Mouse (Mus musculus) CH12.LX (cell line): ENCODE measurements around the gene Ebf1. TPM values are rescaled to one million over a fixed set of nuclear protein-coding genes. Genes with fewer than 3 reads are reported as not detected.

Experiments
- DNase-seq: peaks from one replicate; pipeline ENCODE4 v3.0.0-alpha.2; 2013; ENCODE audit errors: extremely low read depth
- H3K27ac ChIP-seq: 2 replicates; pipeline ENCODE4 v1.5.1; 2012; ENCODE audit warnings: low read depth, mild to moderate bottlenecking, control low read depth, moderate library complexity; ENCODE audit not compliant: insufficient read depth
- H3K27me3 ChIP-seq: replicated peaks from 2 replicates; pipeline ENCODE3; 2012; ENCODE audit warnings: inconsistent platforms
- H3K36me3 ChIP-seq, 2 experiments: replicated peaks in 1 of 2; 2 replicates each; pipeline versions ENCODE3 to v1.6.1; 2012; ENCODE audit warnings: inconsistent platforms in 1 of 2, low read length in 1 of 2, mild to moderate bottlenecking in 1 of 2, mixed read lengths in 1 of 2, moderate library complexity in 1 of 2; ENCODE audit not compliant: control insufficient read depth in 1 of 2, insufficient read depth in 1 of 2
- H3K4me1 ChIP-seq, 2 experiments: 2 replicates each; pipeline ENCODE4 v1.6.1; 2012; ENCODE audit warnings: inconsistent platforms in 1 of 2, moderate library complexity in 1 of 2; ENCODE audit not compliant: insufficient read depth in 2 of 2, control insufficient read depth in 1 of 2
- H3K4me2 ChIP-seq: 2 replicates; pipeline ENCODE4 v1.6.1; 2012; ENCODE audit warnings: low read depth, mild to moderate bottlenecking, control low read depth; ENCODE audit not compliant: poor library complexity, insufficient read depth, severe bottlenecking
- H3K4me3 ChIP-seq, 3 experiments: fragments of 150-350 bp in 1 of 3; sonication (generic) in 1 of 3; replicated peaks in 1 of 3; 2 replicates each; pipeline versions ENCODE3 to v1.5.1; 2011 to 2012; ENCODE audit warnings: low read depth in 2 of 3, low read length in 2 of 3, mild to moderate bottlenecking in 2 of 3, moderate library complexity in 2 of 3, control low read depth in 1 of 3, improper control_type of control experiment in 1 of 3, inconsistent platforms in 1 of 3, mixed read lengths in 1 of 3; ENCODE audit not compliant: poor library complexity in 1 of 3
- H3K79me2 ChIP-seq: replicated peaks from 2 replicates; pipeline ENCODE4 v1.6.1; 2012; ENCODE audit warnings: mild to moderate bottlenecking, moderate library complexity; ENCODE audit not compliant: control insufficient read depth, poor library complexity, insufficient read depth, severe bottlenecking; ENCODE audit errors: extremely low read depth
- H3K9ac ChIP-seq: 2 replicates; pipeline ENCODE4 v1.6.1; 2012; ENCODE audit warnings: low read depth, mild to moderate bottlenecking, control low read depth, moderate library complexity; ENCODE audit not compliant: insufficient read depth
- H3K9me3 ChIP-seq: replicated peaks from 2 replicates; pipeline ENCODE3; 2012; ENCODE audit warnings: low read length, inconsistent platforms, mixed read lengths
- CHD1 ChIP-seq: IDR thresholded peaks from 2 replicates; pipeline ENCODE4 v1.6.1; 2012; ENCODE audit warnings: low read depth, low read length, improper control_type of control experiment, inconsistent platforms
- CHD2 ChIP-seq: IDR thresholded peaks from 2 replicates; pipeline ENCODE4 v1.6.1; 2011; ENCODE audit warnings: low read length, improper control_type of control experiment
- CTCF ChIP-seq, 2 experiments: IDR thresholded peaks in 1 of 2; conservative IDR thresholded peaks in 1 of 2; 2 replicates each; pipeline ENCODE4 v1.5.1; 2011 to 2012; ENCODE audit warnings: low read depth in 2 of 2, low read length in 2 of 2, improper control_type of control experiment in 1 of 2, inconsistent platforms in 1 of 2, mild to moderate bottlenecking in 1 of 2, moderate library complexity in 1 of 2
- EP300 ChIP-seq: IDR thresholded peaks from 2 replicates; pipeline ENCODE4 v1.6.1; 2011; ENCODE audit warnings: low read length, improper control_type of control experiment
- GABPA ChIP-seq: IDR thresholded peaks from 2 replicates; pipeline ENCODE4 v1.6.1; 2012; ENCODE audit warnings: low read depth, low read length, improper control_type of control experiment, inconsistent platforms; ENCODE audit not compliant: insufficient replicate concordance
- HCFC1 ChIP-seq: IDR thresholded peaks from 2 replicates; pipeline ENCODE4 v1.6.1; 2012; ENCODE audit warnings: low read depth, mild to moderate bottlenecking, inconsistent platforms, low read length, improper control_type of control experiment
- IRF4 ChIP-seq: IDR thresholded peaks from 2 replicates; pipeline ENCODE4 v1.6.1; 2014; ENCODE audit warnings: low read depth, mild to moderate bottlenecking, inconsistent platforms, low read length, improper control_type of control experiment
- JUN ChIP-seq: IDR thresholded peaks from 2 replicates; pipeline ENCODE4 v1.6.1; 2011; ENCODE audit warnings: low read depth, mild to moderate bottlenecking, low read length, improper control_type of control experiment, moderate library complexity; ENCODE audit not compliant: insufficient read depth
- JUND ChIP-seq: conservative IDR thresholded peaks from 2 replicates; pipeline ENCODE4 v1.6.1; 2011; ENCODE audit warnings: low read depth, low read length, improper control_type of control experiment
- KAT2A ChIP-seq: IDR thresholded peaks from 2 replicates; pipeline ENCODE4 v1.6.1; 2012; ENCODE audit warnings: low read length, improper control_type of control experiment, inconsistent platforms; ENCODE audit not compliant: insufficient replicate concordance
- MEF2A ChIP-seq: IDR thresholded peaks from 2 replicates; pipeline ENCODE4 v1.6.1; 2014; ENCODE audit warnings: low read depth, mild to moderate bottlenecking, inconsistent platforms, low read length, improper control_type of control experiment, borderline replicate concordance
- MXI1 ChIP-seq: IDR thresholded peaks from 2 replicates; pipeline ENCODE4 v1.6.1; 2011; ENCODE audit warnings: mild to moderate bottlenecking, low read depth, low read length, improper control_type of control experiment
- NRF1 ChIP-seq: IDR thresholded peaks from 2 replicates; pipeline ENCODE4 v1.6.1; 2014; ENCODE audit warnings: low read depth, mild to moderate bottlenecking, inconsistent platforms, low read length, improper control_type of control experiment, moderate library complexity
- PAX5 ChIP-seq: IDR thresholded peaks from 2 replicates; pipeline ENCODE4 v1.6.1; 2012; ENCODE audit warnings: low read length, inconsistent platforms, mixed read lengths
- POLR2A ChIP-seq: IDR thresholded peaks from 2 replicates; pipeline ENCODE4 v1.6.1; 2011; ENCODE audit warnings: low read depth, mild to moderate bottlenecking, improper control_type of control experiment, low read length
- POLR2AphosphoS2 ChIP-seq: IDR thresholded peaks from 2 replicates; pipeline ENCODE4 v1.6.1; 2011; ENCODE audit warnings: low read depth, low read length, improper control_type of control experiment
- RAD21 ChIP-seq: IDR thresholded peaks from 2 replicates; pipeline ENCODE4 v1.6.1; 2011; ENCODE audit warnings: low read depth, mild to moderate bottlenecking, low read length, improper control_type of control experiment, moderate library complexity
- RCOR1 ChIP-seq: conservative IDR thresholded peaks from 2 replicates; pipeline ENCODE4 v1.6.1; 2012; ENCODE audit warnings: low read depth, mild to moderate bottlenecking, inconsistent platforms, low read length, improper control_type of control experiment
- SMC3 ChIP-seq: IDR thresholded peaks from 2 replicates; pipeline ENCODE4 v1.6.1; 2011; ENCODE audit warnings: low read depth, low read length, improper control_type of control experiment
- TBP ChIP-seq: conservative IDR thresholded peaks from 2 replicates; pipeline ENCODE4 v1.6.1; 2011; ENCODE audit warnings: low read depth, low read length, improper control_type of control experiment
- TCF12 ChIP-seq: IDR thresholded peaks from 2 replicates; pipeline ENCODE4 v1.6.1; 2014; ENCODE audit warnings: low read depth, mild to moderate bottlenecking, inconsistent platforms, low read length, improper control_type of control experiment
- UBTF ChIP-seq: IDR thresholded peaks from 2 replicates; pipeline ENCODE4 v1.6.1; 2012; ENCODE audit warnings: low read depth, mild to moderate bottlenecking, inconsistent platforms, low read length, improper control_type of control experiment, moderate library complexity
- USF1 ChIP-seq: IDR thresholded peaks from 2 replicates; pipeline ENCODE4 v1.6.1; 2014; ENCODE audit warnings: low read depth, mild to moderate bottlenecking, inconsistent platforms, low read length, improper control_type of control experiment
- dilution Hi-C: fragments of 300-500 bp; cut with MboI; formaldehyde crosslinking; loops from 2 replicates; pipeline ENCODE4 v1.14.3; 2020; ENCODE audit warnings: low sequenced_read_pairs; ENCODE audit not compliant: extremely low pct_unique_long_range_greater_than_20kb, extremely low pct_ligation_motif_present
- in situ Hi-C: fragments of 300-500 bp; cut with MboI; formaldehyde crosslinking; loops from 3 replicates; pipeline ENCODE4 v1.14.3; 2019; ENCODE audit warnings: low sequenced_read_pairs, low pct_ligation_motif_present, low pct_unique_long_range_greater_than_20kb, mixed read lengths
- polyA plus RNA-seq: library from polyadenylated mRNA; unstranded; fragments of >175 nt; gene quantifications from 2 replicates; pipeline ENCODE4 v1.2.1, GENCODE M21; 2012; ENCODE audit warnings: low read depth; ENCODE audit not compliant: insufficient read length
- total RNA-seq, 2 experiments: library from RNA; depleted of rRNA; stranded (reverse); fragments of 300-350 nt in 1 of 2; fragments of >200 nt in 1 of 2; gene quantifications; 2 replicates each; pipeline ENCODE4 v1.2.3; 2012 to 2014

The Ebf1 gene
- total and polyA plus RNA-seq, 3 experiments = 37.8 to 60.7 (median 42.8) TPM

- Histone ChIP-seq H3K4me1 (peaks cover 0 to 19% of the 10 kb centered on the region in 2 experiments; a peak in 2 of 4 replicates), H3K27me3 (no peaks in the 10 kb centered on the region)
These were observed 258.1 kb downstream of the Ebf1 start for GRCm38 (mm10) chr11:44875171-44875570.

GRCm38 (mm10) chr11:44881056-44881683, 264.1 kb downstream of the Ebf1 start:
- peaks cover 23 to 73% of the 10 kb centered on the region in 2 experiments for H3K36me3 ChIP-seq
- H3K27me3 ChIP-seq = no peaks in the 10 kb centered on the region
- in situ Hi-C loops (no loop called here), dilution Hi-C loops (no loop called here)
- TF ChIP-seq EP300 (no peak), USF1 (no peak), POLR2A (no peak), RCOR1 (no peak), IRF4 (no peak), KAT2A (no peak), MXI1 (no peak), CHD2 (no peak), CTCF (conservative IDR thresholded peaks at IDR 0.05 in 1 of 2, IDR thresholded peaks at IDR 0.05 in 1 of 2; ENCODE audit: low read depth in 2 of 2, low read length in 2 of 2) (no peak), JUND (no peak), MEF2A (no peak), CHD1 (no peak), RAD21 (no peak), TCF12 (no peak), POLR2AphosphoS2 (no peak), SMC3 (no peak), TBP (no peak), NRF1 (no peak), GABPA (no peak), UBTF (no peak)
- no peak overlapping the region for H3K27ac ChIP-seq
- H3K79me2 ChIP-seq = no peaks in the 10 kb centered on the region; the same call in 1 of the 2 replicates
- no peak overlapping the region for H3K4me3 ChIP-seq
- peaks cover 0 to 40% of the 10 kb centered on the region in 2 experiments; a peak in 2 of 4 replicates for H3K4me1 ChIP-seq
- H3K9ac ChIP-seq = no peak overlapping the region
- no peaks in the 10 kb centered on the region for H3K9me3 ChIP-seq
- no peak for DNase-seq
- H3K4me2 ChIP-seq = no peak overlapping the region; the same call in 1 of the 2 replicates

More at GRCm38 (mm10) chr11:44875171-44875570, 258.1 kb downstream of the Ebf1 start:
- TF ChIP-seq CTCF (conservative IDR thresholded peaks at IDR 0.05 in 1 of 2, IDR thresholded peaks at IDR 0.05 in 1 of 2; ENCODE audit: low read depth in 2 of 2, low read length in 2 of 2) (no peak), UBTF (no peak), IRF4 (no peak), JUN (no peak), HCFC1 (no peak), PAX5 (no peak)
- TF ChIP-seq, all 38 proteins: peak for 0
- dilution Hi-C loops = no loop called here
- H3K9ac ChIP-seq = no peak overlapping the region
- no peak overlapping the region for H3K27ac ChIP-seq
- no peak overlapping the region for H3K4me3 ChIP-seq
- H3K36me3 ChIP-seq = peaks cover 16 to 81% of the 10 kb centered on the region in 2 experiments
- H3K9me3 ChIP-seq = no peaks in the 10 kb centered on the region
- no peaks in the 10 kb centered on the region; the same call in 1 of the 2 replicates for H3K79me2 ChIP-seq
- no peak for DNase-seq
- in situ Hi-C loops = no loop called here
- H3K4me2 ChIP-seq = no peak overlapping the region
